ENCODE assay signal across 8 mouse cellular contexts in genomic region chr11:86484101-86484868, GRCm38 (mm10). TPM values are rescaled to one million over a fixed set of nuclear protein-coding genes. Genes with fewer than 3 reads are reported as not detected.
DNase-seq lines count a peak whose midpoint lies in the region; ATAC-seq lines count a peak whose summit lies in the region.

Rnft1 (plus strand) TSS chr11:86484657.

- H3K4me3 ChIP-seq in hindbrain, embryonic 15.5 days = peak within 1 kb of the TSS; percentile 58

- H3K27me3 ChIP-seq in hindbrain, embryonic 15.5 days = no peaks in the 10 kb centered on the region

- peak within 1 kb of the TSS; percentile 72 for H3K9ac ChIP-seq in hindbrain, embryonic 15.5 days

- H3K4me1 ChIP-seq in hindbrain, embryonic 15.5 days (replicated peaks) = peaks cover 10% of the 10 kb centered on the region

- H3K9me3 ChIP-seq in hindbrain, embryonic 15.5 days = no peaks in the 10 kb centered on the region

- H3K4me2 ChIP-seq in hindbrain, embryonic 15.5 days = peak within 1 kb of the TSS; percentile 72

- 0 out of 2 replicates have a peak, but pooled peaks cover under 1% of the 10 kb centered on the region for H3K36me3 ChIP-seq in hindbrain, embryonic 15.5 days

- WGBS in hindbrain, embryonic 15.5 days = under 1% methylated on average over 67 of the region's 68 CpGs

- DNase-seq in T-cell, adult 2 months (ENCODE audit: low spot score) = peak; percentile 99
- DNase-seq in cerebellum, postnatal 36 days = peak; percentile 97 to 99
- peak; percentile 97 for DNase-seq in frontal cortex, postnatal 36 days (ENCODE audit: low spot score in 2 of 2)
- peak; percentile 96 for DNase-seq in left cerebral cortex, adult 11 months (ENCODE audit: low spot score)
- DNase-seq in lung, postnatal 4 days = peak; percentile 99
- peak; percentile 97 for DNase-seq in retina, postnatal 7 days (ENCODE audit: low read depth, low spot score)
- DNase-seq in urinary bladder, adult 2 months (ENCODE audit: low spot score) = peak; percentile 94

- ATAC-seq in hindbrain, embryonic 15.5 days (ENCODE audit: low FRiP score, low read depth) = peak; percentile 98

- H3K27ac ChIP-seq in hindbrain, embryonic 15.5 days (replicated peaks) = peak within 1 kb of the TSS; percentile 84

RNA-seq across cellular contexts. Expression of gene Rnft1, which starts in this region (rescaled TPM):
- polyA plus RNA-seq in hindbrain, embryonic 15.5 days (2015; fragmentation: Nextera tagmentation; extraction: Ambion mirVana) = 17.8 and 17.9 TPM in 2 replicates
- 22.5 and 26.4 TPM in 2 replicates for polyA plus RNA-seq in urinary bladder, adult 2 months (2012; rRNA removed)

Comparison
In these comparisons a context has a peak if more than half of its experiments do, and no peak if none do; other contexts are left out.
1. Peak in every context shown above with its lines: DNase-seq, ATAC-seq, H3K4me3 ChIP-seq and H3K27ac ChIP-seq.